Mouse (Mus musculus) liver, postnatal 0 days (tissue): ENCODE results near the gene Shcbp1l. TPM values are rescaled to one million over a fixed set of nuclear protein-coding genes. Genes with fewer than 3 reads are reported as not detected.
A peak's percentile ranks its signal among the peaks of the same experiment; 100 is the strongest.

Source experiments
- ATAC-seq: fragments of 200-750 bp; cut with Nextera tagmentation; 2 replicates; pipeline ENCODE4 v1.8.0; 2017; ENCODE audit warnings: mild to moderate bottlenecking, moderate library complexity
- DNase-seq: peaks from one replicate; pipeline ENCODE4 v3.0.0-alpha.2; 2016
- H3K27ac ChIP-seq: fragments of 300-500 bp; sonication (generic); 2 replicates; pipeline ENCODE4 v1.5.1; 2014; ENCODE audit warnings: antibody characterized with exemption, moderate library complexity, mild to moderate bottlenecking, low read depth
- H3K27me3 ChIP-seq: fragments of 300-500 bp; sonication (generic); 2 replicates; pipeline ENCODE4 v1.6.1; 2014; ENCODE audit warnings: low read length, control low read depth, mixed read lengths; ENCODE audit not compliant: insufficient read depth
- H3K36me3 ChIP-seq: fragments of 300-500 bp; sonication (generic); replicated peaks from 2 replicates; pipeline ENCODE4 v1.6.1; 2014; ENCODE audit warnings: mild to moderate bottlenecking, control low read depth, low read length, moderate library complexity, mixed read lengths; ENCODE audit not compliant: insufficient read depth
- H3K4me1 ChIP-seq: fragments of 300-500 bp; sonication (generic); 2 replicates; pipeline ENCODE4 v1.6.1; 2014; ENCODE audit warnings: antibody characterized with exemption, mild to moderate bottlenecking, control low read depth; ENCODE audit not compliant: insufficient read depth
- H3K4me2 ChIP-seq: fragments of 300-500 bp; sonication (generic); 2 replicates; pipeline ENCODE4 v1.6.1; 2014; ENCODE audit warnings: low read depth, mild to moderate bottlenecking, low read length, moderate library complexity, mixed read lengths
- H3K4me3 ChIP-seq: fragments of 300-500 bp; sonication (generic); 2 replicates; pipeline ENCODE4 v1.5.1; 2014; ENCODE audit warnings: low read depth, low read length
- H3K9ac ChIP-seq: fragments of 300-500 bp; sonication (generic); replicated peaks from 2 replicates; pipeline ENCODE4 v1.6.1; 2014; ENCODE audit warnings: mild to moderate bottlenecking, moderate library complexity
- H3K9me3 ChIP-seq: fragments of 300-500 bp; sonication (generic); 2 replicates; pipeline ENCODE4 v1.6.1; 2016; ENCODE audit warnings: mild to moderate bottlenecking, control low read depth, low read length, mixed read lengths
- CTCF ChIP-seq: sonication (generic); IDR thresholded peaks from 2 replicates; pipeline ENCODE4 v1.5.1; 2016; ENCODE audit warnings: antibody characterized with exemption, low read depth
- EP300 ChIP-seq: IDR thresholded peaks from 2 replicates; pipeline ENCODE4 v1.6.1; 2016; ENCODE audit warnings: antibody characterized with exemption, low read depth, mild to moderate bottlenecking
- WGBS: fragments of 180-500 bp; shearing (Covaris S2); extraction: QIAGEN DNeasy Blood & Tissue Kit; methylation state at CpG from one replicate; pipeline ENCODE4 v1.1.7; 2014; ENCODE audit not compliant: insufficient replicate concordance; 5-methylcytosine and 5-hydroxymethylcytosine counted together
- polyA plus RNA-seq: library from polyadenylated mRNA; unstranded; fragments of >200 nt; fragmentation: Nextera tagmentation; extraction: Ambion mirVana; gene quantifications from 2 replicates; pipeline ENCODE4 v1.2.1, GENCODE M21; 2015

Gene Shcbp1l
- 0.05 TPM in 2 replicates for polyA plus RNA-seq

GRCm38 (mm10) chr1:153424770-153425584, at the start of gene Shcbp1l:
Gene Shcbp1l (plus strand): TSS chr1:153425162.
- no peaks in the 10 kb centered on the region for H3K36me3 ChIP-seq
- peak within 1 kb of the TSS; percentile 75 for H3K27ac ChIP-seq
- H3K4me2 ChIP-seq: peak within 1 kb of the TSS; percentile 93
- H3K9ac ChIP-seq: peak within 1 kb of the TSS; percentile 69
- H3K27me3 ChIP-seq: 0 out of 2 replicates have a peak, but pooled peaks cover 3% of the 10 kb centered on the region
- H3K4me3 ChIP-seq: peak within 1 kb of the TSS; percentile 55
- H3K4me1 ChIP-seq: peaks cover 16% of the 10 kb centered on the region
- TF ChIP-seq CTCF (no peak), EP300 (no peak)
- 3% methylated on average over 57 of the region's 60 CpGs for WGBS
- no peaks in the 10 kb centered on the region for H3K9me3 ChIP-seq
- ATAC-seq (peak; percentile 87), DNase-seq (peak; percentile 85)

DNA sequence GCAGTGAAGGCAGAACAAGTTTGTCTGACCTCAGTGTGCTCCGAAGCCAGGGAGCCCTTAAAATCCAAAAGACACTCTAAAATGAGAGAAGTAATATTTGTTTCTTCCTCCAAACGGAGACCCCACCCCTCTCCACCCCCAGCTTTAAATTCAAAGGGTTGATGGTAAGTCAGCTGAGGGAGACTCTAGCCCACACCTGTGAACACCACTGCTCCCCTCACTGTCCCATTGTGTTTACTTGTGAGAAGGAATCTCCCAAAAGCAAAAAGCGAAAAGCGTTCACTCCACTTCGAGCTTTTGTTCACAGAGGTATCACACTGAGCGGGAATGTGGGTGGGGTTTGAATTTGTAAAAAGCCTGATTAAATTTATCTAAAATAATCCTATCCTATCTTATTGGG, 48.5 kb upstream of the Shcbp1l start:
- H3K4me2 ChIP-seq: no peak overlapping the region
- 67% methylated on average over 6 of the region's 6 CpGs for WGBS
- TF ChIP-seq EP300: no peak
- no peak overlapping the region for H3K9ac ChIP-seq
- no peaks in the 10 kb centered on the region for H3K4me1 ChIP-seq
- no peaks in the 10 kb centered on the region for H3K27me3 ChIP-seq
- no peak overlapping the region for H3K4me3 ChIP-seq
- no peaks in the 10 kb centered on the region for H3K9me3 ChIP-seq
- DNase-seq: no peak
- no peak overlapping the region for H3K27ac ChIP-seq
- no peaks in the 10 kb centered on the region for H3K36me3 ChIP-seq
- ATAC-seq: no peak

DNA sequence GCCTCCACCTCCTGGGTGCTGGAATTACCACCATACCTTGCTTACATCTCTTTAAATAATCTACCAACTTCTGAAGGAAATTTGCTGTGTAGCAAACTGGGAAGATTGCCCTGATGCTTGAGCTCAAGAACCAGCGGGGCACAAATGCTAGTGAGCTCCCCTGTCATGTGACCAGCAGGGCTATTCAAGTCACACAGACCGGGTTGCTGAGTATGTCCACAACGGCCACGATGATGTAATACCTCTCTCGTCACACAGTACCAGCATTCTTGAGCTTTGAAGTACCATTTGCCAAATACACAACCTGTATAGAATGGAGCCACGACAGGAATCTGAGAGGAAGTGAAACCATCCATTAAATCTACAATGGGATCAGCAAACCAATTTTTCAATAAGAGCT, 46.4 kb upstream of the Shcbp1l start:
- Histone ChIP-seq H3K27me3 (no peaks in the 10 kb centered on the region), H3K4me1 (no peaks in the 10 kb centered on the region), H3K9me3 (no peaks in the 10 kb centered on the region), H3K27ac (no peak overlapping the region), H3K4me3 (no peak overlapping the region), H3K36me3 (no peaks in the 10 kb centered on the region), H3K9ac (no peak overlapping the region), H3K4me2 (no peak overlapping the region)
- DNase-seq (no peak), ATAC-seq (0 out of 2 replicates have a peak, but pooled peaks have one; percentile 23)
- TF ChIP-seq CTCF (no peak), EP300 (no peak)
- 44% methylated on average over 6 of the region's 6 CpGs for WGBS

DNA sequence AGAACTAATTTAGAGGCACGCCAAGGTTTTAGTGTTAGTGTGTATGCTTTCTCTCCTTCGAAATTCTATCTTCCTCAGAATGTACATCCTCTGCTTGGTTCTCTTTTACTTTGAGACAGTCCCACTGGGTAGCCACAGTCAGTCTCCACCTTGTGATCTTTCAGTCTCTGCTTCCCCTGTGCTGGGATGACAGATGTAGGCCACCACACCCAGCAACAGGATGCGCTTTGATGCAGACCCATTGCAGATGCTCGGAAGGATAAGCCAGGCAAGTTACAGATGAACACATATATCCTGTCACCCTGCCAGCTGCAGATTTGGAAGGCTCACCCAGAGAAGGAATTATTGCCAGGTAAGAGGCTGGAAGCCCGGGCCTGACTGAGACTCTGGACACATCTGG, 45.1 kb upstream of the Shcbp1l start:
- Histone ChIP-seq H3K27ac (no peak overlapping the region), H3K27me3 (no peaks in the 10 kb centered on the region), H3K4me1 (no peaks in the 10 kb centered on the region), H3K4me3 (no peak overlapping the region), H3K9ac (no peak overlapping the region), H3K4me2 (no peak overlapping the region), H3K9me3 (no peaks in the 10 kb centered on the region), H3K36me3 (no peaks in the 10 kb centered on the region)
- TF ChIP-seq CTCF (no peak), EP300 (no peak)
- ATAC-seq (no peak), DNase-seq (no peak)
- 63% methylated on average over 5 of the region's 5 CpGs for WGBS

DNA sequence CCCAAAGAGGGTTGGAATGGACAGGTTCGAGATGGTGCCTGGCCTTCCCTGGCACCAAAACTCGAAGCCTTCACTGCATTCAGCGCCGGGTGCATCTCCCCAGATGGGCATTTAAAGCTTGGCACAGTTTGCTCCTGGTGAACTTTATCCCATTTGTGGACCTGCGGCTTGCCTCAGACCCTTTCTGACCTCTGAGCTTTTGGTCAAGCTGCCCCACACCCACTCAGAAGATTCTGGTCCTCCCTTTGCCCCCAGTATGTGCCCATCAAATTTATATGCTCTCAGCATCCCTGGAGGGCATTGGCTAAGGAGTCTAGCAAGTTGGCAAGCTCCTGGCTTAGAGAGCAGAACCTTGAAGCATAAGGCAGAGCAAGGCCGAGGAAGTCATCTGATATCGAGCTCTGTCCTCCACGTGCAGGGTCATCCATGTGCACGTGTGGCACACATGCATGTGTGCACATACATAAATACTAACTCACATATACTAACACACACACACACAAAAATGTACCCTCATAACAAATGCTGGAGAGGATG, 44.1 kb upstream of the Shcbp1l start:
- ATAC-seq (no peak), DNase-seq (no peak)
- H3K36me3 ChIP-seq: no peaks in the 10 kb centered on the region
- no peak overlapping the region for H3K4me3 ChIP-seq
- H3K27me3 ChIP-seq: no peaks in the 10 kb centered on the region
- TF ChIP-seq EP300: no peak
- TF ChIP-seq CTCF: no peak
- H3K4me2 ChIP-seq: no peak overlapping the region
- 77% methylated on average over 9 of the region's 9 CpGs for WGBS
- H3K9ac ChIP-seq: no peak overlapping the region
- no peaks in the 10 kb centered on the region for H3K9me3 ChIP-seq
- no peaks in the 10 kb centered on the region for H3K4me1 ChIP-seq
- no peak overlapping the region for H3K27ac ChIP-seq

- 46% methylated on average over 6 of the region's 6 CpGs for WGBS
Observed at GRCm38 (mm10) chr1:153385081-153385480, 39.9 kb upstream of the Shcbp1l start.

More at GRCm38 (mm10) chr1:153385081-153385480, 39.9 kb upstream of the Shcbp1l start:
- no peaks in the 10 kb centered on the region for H3K36me3 ChIP-seq
- H3K4me2 ChIP-seq: no peak overlapping the region
- DNase-seq (no peak), ATAC-seq (no peak)
- H3K4me1 ChIP-seq: no peaks in the 10 kb centered on the region
- H3K9me3 ChIP-seq: no peaks in the 10 kb centered on the region
- H3K27ac ChIP-seq: no peak overlapping the region
- H3K9ac ChIP-seq: no peak overlapping the region
- no peaks in the 10 kb centered on the region for H3K27me3 ChIP-seq
- H3K4me3 ChIP-seq: no peak overlapping the region
- no peak for TF ChIP-seq EP300
- TF ChIP-seq CTCF: no peak
